Mouse (Mus musculus): ENCODE measurements around the gene Hmcn1.

Hmcn1 gene

DNA sequence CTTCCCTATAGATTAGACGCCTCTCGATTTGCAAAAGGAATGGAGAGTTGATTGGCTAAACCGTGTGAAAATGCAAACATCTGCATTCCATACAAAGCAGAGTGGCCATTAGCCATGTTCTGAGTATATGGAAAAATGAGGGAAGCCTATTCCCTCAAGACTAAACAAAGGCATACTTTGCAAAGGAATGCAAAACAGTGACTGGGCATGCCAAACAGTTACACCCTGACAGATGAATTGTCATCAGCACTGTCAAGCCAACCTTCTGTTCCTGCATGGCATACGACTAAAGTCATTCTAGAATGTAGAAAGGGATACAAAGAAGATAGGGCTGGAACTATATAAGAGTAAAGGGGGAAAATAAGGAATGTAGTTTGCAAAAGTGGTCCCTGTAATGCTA lies 115.3 kb downstream of the Hmcn1 start:
- peak; percentile 46 for DNase-seq (ENCODE audit: low read depth, low spot score)

GRCm38 (mm10) chr1:150874025-150874424 lies 119.2 kb downstream of the Hmcn1 start:
- DNase-seq (ENCODE audit: low read depth, low spot score) = no peak

DNA sequence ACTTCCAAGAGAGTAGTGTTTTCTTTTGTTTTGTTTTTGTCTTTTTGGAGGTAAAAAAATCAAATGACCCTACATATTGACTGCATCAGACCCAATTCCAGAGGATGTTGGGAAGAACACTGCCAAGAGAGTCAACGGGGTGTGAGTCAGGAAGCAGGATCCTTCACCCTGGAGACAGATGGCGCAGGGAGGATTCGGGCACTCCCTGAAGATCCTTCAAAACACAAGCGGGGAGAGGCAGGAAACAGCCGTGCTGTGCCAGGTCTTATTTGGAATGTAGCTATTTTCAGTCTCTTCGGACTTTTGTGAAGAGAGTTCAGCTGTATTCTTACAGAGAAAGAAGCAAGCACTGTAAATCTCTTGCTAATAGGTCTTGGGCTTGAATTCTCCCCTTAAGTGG lies 120.0 kb downstream of the Hmcn1 start:
- no peak for DNase-seq (ENCODE audit: low read depth, low spot score)

DNA sequence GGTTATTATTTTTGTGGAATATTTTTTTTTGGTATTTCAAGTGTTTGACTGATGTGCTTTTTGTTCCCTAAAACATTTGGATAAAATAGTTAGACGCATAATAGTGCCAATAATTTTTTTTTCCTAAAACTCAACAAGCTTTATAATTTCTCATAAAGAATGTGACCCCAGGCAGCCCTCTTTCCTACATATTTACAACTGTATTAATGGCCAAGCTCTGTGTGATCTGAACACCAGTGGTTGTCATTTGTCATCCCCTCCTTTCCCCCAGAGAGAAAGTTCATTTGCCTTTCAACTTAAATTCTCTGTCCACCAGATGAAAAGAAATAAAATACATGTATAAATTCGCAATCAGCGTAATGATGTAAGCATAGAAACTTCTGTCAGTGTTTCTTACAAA lies 121.1 kb downstream of the Hmcn1 start:
- no peak for DNase-seq (ENCODE audit: low read depth, low spot score)

- DNase-seq (ENCODE audit: low read depth, low spot score) = no peak
These were observed 124.0 kb downstream of the Hmcn1 start for GRCm38 (mm10) chr1:150869189-150869588.

- no peak for DNase-seq (ENCODE audit: low read depth, low spot score)
These were observed 126.6 kb downstream of the Hmcn1 start for GRCm38 (mm10) chr1:150866615-150867014.

GRCm38 (mm10) chr1:150857779-150858178 lies 135.5 kb downstream of the Hmcn1 start:
- no peak for DNase-seq (ENCODE audit: low read depth, low spot score)

DNA sequence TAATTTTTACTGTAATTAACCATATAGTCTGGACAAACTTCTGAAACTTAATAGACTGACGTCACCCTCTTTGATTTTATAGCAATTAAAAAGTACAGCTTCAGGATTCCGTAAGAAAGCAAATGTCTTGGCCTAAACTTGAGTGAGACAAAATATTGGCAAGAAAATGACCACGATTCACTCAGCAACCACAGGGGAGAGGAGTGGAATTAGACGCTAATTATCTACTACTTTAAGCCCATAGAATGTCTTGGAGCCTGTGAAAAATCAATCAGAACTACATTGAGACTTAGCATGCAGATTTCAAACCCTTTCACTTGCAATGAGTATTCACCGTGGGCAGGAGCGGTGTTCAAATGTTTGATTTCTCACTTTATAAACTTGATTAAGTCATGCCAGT lies 159.8 kb downstream of the Hmcn1 start:
- DNase-seq (ENCODE audit: low read depth, low spot score) = no peak

- no peak for DNase-seq (ENCODE audit: low read depth, low spot score)
These were observed 163.4 kb downstream of the Hmcn1 start for GRCm38 (mm10) chr1:150829851-150830250.

DNA sequence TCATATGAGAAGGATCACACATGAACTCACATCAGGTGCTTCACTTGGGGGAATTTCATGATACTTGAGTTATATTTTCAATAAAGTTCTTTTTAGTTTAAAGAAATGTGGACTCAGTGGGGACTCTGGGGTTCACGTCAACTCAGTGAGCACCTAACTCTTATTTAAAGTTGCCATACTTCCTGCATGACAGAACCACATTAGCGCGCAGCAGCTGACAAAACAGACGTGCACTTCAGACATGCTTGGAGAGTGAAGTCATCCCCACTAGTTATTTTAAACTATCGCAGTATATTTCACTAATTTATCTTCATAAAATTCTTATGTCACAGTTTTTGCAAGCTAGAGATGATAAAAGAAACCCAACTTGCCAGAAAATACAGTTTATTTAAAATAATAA lies 166.1 kb downstream of the Hmcn1 start:
- DNase-seq (ENCODE audit: low read depth, low spot score) = no peak

DNA sequence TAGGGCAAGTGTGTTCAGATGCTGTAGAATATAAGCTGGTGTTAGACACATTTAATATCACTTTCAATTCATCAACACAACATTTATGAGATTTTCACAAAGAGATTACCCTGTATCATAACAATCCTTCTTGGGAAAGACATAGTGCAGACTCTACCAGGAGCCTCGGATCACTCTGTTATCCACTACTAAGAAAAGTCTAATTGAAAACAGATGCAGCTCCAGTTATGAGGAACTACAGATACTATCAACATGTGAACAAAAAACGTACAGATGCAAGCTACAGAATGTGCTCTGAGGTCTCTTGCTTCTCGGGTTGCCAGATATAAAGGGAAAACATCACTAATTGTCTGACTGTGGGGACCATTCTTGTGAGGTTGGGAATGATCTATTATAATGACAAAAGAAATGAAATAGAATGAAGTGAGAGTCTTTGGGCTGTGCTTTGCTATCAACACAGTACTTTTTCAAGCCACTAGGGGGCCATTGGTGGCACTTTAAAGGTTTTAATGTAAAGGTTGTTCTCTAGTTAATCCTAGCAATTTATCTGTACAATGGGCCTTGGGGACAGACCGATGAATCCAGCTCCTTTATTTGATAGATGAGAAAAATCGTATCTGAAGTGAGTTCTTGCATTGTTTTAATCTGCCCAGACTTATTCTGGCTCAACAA lies 168.8 kb downstream of the Hmcn1 start:
- DNase-seq (ENCODE audit: low read depth, low spot score) = no peak

GRCm38 (mm10) chr1:150816035-150816807 lies 177.0 kb downstream of the Hmcn1 start:
- DNase-seq (ENCODE audit: low read depth, low spot score) = no peak

DNA sequence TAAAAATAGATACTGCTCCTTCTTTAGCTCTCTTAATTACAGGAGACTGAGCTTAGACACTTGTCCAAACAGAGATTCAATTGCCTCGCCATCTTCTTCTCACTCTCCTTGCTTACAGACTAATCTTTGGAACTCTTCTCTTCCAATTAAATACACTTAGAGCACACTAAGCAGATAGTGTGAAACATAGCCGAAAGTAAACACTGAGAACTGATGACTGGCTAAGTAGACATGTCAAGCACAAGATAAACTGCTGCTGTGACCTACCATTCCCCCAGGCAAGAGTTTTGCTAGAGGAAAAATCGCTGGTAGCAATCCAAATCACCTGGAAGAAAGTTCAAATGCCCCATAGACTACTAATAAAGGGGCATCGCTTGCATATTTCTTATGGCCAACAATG lies 178.3 kb downstream of the Hmcn1 start:
- no peak for DNase-seq (ENCODE audit: low read depth, low spot score)

DNA sequence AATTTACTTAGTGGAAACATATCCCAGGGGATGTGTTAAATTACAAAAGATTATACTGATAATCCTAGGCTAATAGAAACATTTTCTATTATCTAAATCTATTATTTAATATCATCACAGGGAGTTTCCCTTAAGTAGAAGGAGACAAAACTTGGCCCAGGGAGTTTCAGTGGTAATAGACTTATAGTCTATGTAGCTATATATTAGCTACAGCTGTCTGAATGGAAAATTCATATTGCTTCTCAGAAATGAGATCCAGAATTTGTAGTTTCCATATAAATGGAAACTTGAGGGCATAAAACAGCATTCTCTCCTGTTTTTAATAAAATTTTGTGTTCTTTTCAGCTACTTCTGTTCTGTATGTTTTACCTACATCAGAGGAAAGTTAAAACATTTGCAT lies 179.9 kb downstream of the Hmcn1 start:
- DNase-seq (ENCODE audit: low read depth, low spot score) = no peak

GRCm38 (mm10) chr1:150806864-150807263 lies 186.4 kb downstream of the Hmcn1 start:
- DNase-seq (ENCODE audit: low read depth, low spot score) = no peak

GRCm38 (mm10) chr1:150805466-150805865 lies 187.8 kb downstream of the Hmcn1 start:
- no peak for DNase-seq (ENCODE audit: low read depth, low spot score)

- no peak for DNase-seq (ENCODE audit: low read depth, low spot score)
These were observed 188.8 kb downstream of the Hmcn1 start for GRCm38 (mm10) chr1:150804235-150805099.

DNA sequence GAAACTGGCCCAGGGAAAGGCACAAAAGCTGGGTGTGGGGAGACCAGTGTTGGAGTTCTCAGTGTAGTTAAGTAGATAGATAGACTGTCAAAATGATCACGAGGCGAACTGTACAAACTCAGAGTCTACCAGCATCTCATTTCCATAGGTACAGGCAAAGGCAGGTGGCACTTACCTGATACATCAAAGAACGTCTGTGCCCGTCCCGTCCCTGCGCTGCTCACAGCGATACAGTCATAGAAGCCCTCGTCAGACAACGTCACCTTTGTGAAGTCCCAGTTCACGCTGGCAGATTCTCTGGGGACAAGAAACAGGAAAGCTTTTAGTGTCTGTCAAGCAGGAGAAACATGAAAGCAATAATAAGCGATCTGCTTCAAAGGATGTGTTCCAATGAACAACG lies 190.6 kb downstream of the Hmcn1 start:
- no peak for DNase-seq (ENCODE audit: low read depth, low spot score)

DNA sequence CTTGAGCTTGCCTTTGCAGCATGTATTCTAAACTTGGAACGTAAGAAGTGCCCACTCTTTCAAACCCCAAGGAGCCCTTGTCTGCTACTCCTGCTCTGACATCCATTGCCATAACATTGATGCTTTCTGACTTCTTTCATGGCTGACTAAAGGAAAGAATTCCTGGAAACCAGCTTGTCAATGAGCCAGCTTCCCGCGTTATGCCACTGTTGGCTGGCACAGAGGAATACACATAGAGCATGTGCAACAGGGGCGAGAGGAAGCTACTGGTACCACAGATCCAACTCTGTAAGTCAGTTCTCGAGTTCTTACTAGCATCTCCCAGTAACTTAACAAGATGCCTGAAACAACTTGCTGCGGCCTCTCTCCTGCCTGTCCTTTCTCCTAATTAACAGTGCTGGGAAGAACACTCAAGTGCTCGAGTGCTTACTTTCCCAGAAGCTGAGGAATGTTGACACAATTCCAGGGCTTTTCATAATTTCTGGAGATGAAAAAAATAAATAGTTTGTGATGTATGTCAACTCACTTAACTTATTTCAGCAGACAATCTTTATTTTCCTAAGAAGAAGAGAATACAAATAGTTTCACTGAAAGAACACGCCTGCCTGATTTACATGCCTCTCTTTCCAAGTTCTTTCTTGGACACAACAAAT lies 192.5 kb downstream of the Hmcn1 start:
- DNase-seq (ENCODE audit: low read depth, low spot score) = no peak

DNA sequence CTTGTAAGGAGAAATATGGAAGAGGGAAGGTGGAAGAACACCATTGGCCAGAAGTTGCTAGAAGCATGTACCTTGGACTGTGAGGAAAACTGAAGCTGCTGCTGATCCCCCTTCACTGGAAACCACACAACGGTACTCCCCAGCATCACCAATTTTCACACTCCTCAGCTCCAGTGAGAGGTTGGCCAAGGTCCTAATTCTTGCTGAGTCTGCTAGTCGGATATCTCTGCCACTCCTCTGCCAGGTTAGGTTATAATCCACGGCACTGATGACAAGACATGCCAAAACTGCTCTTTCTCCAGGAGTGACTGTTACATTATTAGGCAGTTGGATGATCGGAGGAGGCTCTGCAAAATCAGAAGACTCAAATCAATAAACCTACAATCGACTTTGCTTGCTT lies 194.6 kb downstream of the Hmcn1 start:
- DNase-seq (ENCODE audit: low read depth, low spot score) = no peak

- DNase-seq (ENCODE audit: low read depth, low spot score) = no peak
These were observed 206.5 kb downstream of the Hmcn1 start for GRCm38 (mm10) chr1:150786746-150787145.
